Mouse (Mus musculus): ENCODE results near the gene Tenm4.

Tenm4 gene

GRCm38 (mm10) chr7:96725603-96726002, 554.6 kb downstream of the Tenm4 start:
- no peak for DNase-seq (ENCODE audit: low spot score in 2 of 2)

GRCm38 (mm10) chr7:96730360-96730759, 559.3 kb downstream of the Tenm4 start:
- peak; percentile 52 to 59 for DNase-seq (ENCODE audit: low spot score in 2 of 2)

- DNase-seq (ENCODE audit: low spot score in 2 of 2), result no peak
These were observed 560.9 kb downstream of the Tenm4 start for GRCm38 (mm10) chr7:96731947-96732346.

GRCm38 (mm10) chr7:96734315-96735058, 563.4 kb downstream of the Tenm4 start:
- peak; percentile 55 to 67 for DNase-seq (ENCODE audit: low spot score in 2 of 2)

- no peak for DNase-seq (ENCODE audit: low spot score in 2 of 2)
These were observed 569.6 kb downstream of the Tenm4 start for GRCm38 (mm10) chr7:96740631-96741030.

- DNase-seq (ENCODE audit: low spot score in 2 of 2), result no peak
These were observed 571.2 kb downstream of the Tenm4 start for GRCm38 (mm10) chr7:96742221-96742620.

GRCm38 (mm10) chr7:96745956-96746355, 574.9 kb downstream of the Tenm4 start:
- no peak for DNase-seq (ENCODE audit: low spot score in 2 of 2)

- no peak for DNase-seq (ENCODE audit: low spot score in 2 of 2)
These were observed 575.7 kb downstream of the Tenm4 start for GRCm38 (mm10) chr7:96746706-96747105.

- DNase-seq (ENCODE audit: low spot score in 2 of 2), result no peak
These were observed 577.5 kb downstream of the Tenm4 start for GRCm38 (mm10) chr7:96748538-96749045.

- no peak for DNase-seq (ENCODE audit: low spot score in 2 of 2)
These were observed 578.7 kb downstream of the Tenm4 start for GRCm38 (mm10) chr7:96749753-96750152.

GRCm38 (mm10) chr7:96751236-96751635, 580.2 kb downstream of the Tenm4 start:
- no peak for DNase-seq (ENCODE audit: low spot score in 2 of 2)

- no peak for DNase-seq (ENCODE audit: low spot score in 2 of 2)
These were observed 581.7 kb downstream of the Tenm4 start for GRCm38 (mm10) chr7:96752776-96753175.

GRCm38 (mm10) chr7:96753335-96754095, 582.5 kb downstream of the Tenm4 start:
- DNase-seq (ENCODE audit: low spot score in 2 of 2), result no peak

- DNase-seq (ENCODE audit: low spot score in 2 of 2), result no peak
These were observed 583.1 kb downstream of the Tenm4 start for GRCm38 (mm10) chr7:96754175-96754574.

- peak in 1 of 2 experiments; percentile 23 for DNase-seq (ENCODE audit: low spot score in 2 of 2)
These were observed 584.5 kb downstream of the Tenm4 start for GRCm38 (mm10) chr7:96755459-96756094.

- no peak for DNase-seq (ENCODE audit: low spot score in 2 of 2)
These were observed 585.2 kb downstream of the Tenm4 start for GRCm38 (mm10) chr7:96756104-96756742.

- DNase-seq (ENCODE audit: low spot score in 2 of 2), result no peak
These were observed 586.0 kb downstream of the Tenm4 start for GRCm38 (mm10) chr7:96757067-96757466.

- DNase-seq (ENCODE audit: low spot score in 2 of 2), result no peak
These were observed 589.2 kb downstream of the Tenm4 start for GRCm38 (mm10) chr7:96760208-96760607.

GRCm38 (mm10) chr7:96761151-96761550, 590.1 kb downstream of the Tenm4 start:
- DNase-seq (ENCODE audit: low spot score in 2 of 2), result no peak

- DNase-seq (ENCODE audit: low spot score in 2 of 2), result no peak
These were observed 594.4 kb downstream of the Tenm4 start for GRCm38 (mm10) chr7:96765321-96765960.

- no peak for DNase-seq (ENCODE audit: low spot score in 2 of 2)
These were observed 596.0 kb downstream of the Tenm4 start for GRCm38 (mm10) chr7:96767090-96767489.
